In the genomic region with DNA sequence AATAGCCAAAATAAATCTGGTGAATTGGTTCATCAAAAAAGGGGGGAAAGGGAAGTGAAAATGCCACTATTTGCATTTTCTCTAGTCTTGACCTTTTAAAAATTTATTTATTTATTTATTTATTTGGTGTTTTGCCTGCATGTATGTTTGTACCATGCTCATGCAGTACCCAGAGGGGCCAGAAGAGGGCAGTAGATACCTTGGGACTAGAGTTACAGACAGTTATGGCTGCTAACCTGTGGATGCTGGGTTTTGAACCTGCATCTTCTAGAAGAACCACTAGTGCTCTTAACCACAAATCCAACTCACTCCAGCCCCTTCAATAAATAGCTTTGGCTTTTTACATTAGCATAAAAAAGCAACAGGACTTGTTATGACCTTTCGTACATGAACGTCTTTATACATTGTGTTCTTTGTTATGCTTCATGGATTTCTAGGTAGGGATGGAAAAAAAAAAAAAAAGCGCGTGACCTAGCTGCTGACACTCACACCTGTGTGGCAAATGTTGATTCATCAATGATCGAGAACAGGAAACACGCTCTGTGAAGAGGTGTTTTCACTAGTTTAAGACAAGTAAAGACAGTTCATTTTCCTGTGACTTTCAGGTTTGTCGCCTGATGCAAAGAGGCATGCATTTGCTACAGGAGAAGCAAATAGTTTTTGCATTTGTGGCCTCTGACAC, we compare ENCODE assay signal across 8 mouse cellular contexts. TPM values are rescaled to one million over a fixed set of nuclear protein-coding genes. Genes with fewer than 3 reads are reported as not detected.
DNase-seq lines count a peak whose midpoint lies in the region; ATAC-seq and TF ChIP-seq lines count a peak whose summit lies in the region.

No protein-coding gene starts in this region.

- no peaks in the 10 kb centered on the region for H3K36me3 ChIP-seq in MEL (ENCODE audit: control insufficient read depth in 1 of 2, insufficient read depth in 2 of 2, low read length in 2 of 2)
- H3K36me3 ChIP-seq in lung, postnatal 0 days (ENCODE audit: insufficient read depth, low read length): no peaks in the 10 kb centered on the region

- intact Hi-C loops in gastrocnemius, adult 2 months (cut with DNase I): no loop called here

- WGBS in lung, postnatal 0 days: 84% methylated on average over 7 of the region's 7 CpGs

- DNase-seq in CD4-positive, CD25-positive, alpha-beta regulatory T cell, adult 2 months (ENCODE audit: low read depth, low spot score): peak; percentile 92
- peak; percentile 40 for DNase-seq in MEL (ENCODE audit: low read depth, low spot score)
- DNase-seq in cerebellum, adult 11-12 months: peak; percentile 61
- peak; percentile 78 for DNase-seq in gastrocnemius, adult 2 months
- peak; percentile 52 to 62 for DNase-seq in layer of hippocampus, adult 8-10 months (ENCODE audit: low spot score in 2 of 2)
- peak; percentile 62 for DNase-seq in lung, postnatal 0 days (ENCODE audit: low spot score)
- DNase-seq in right cerebral cortex, postnatal 25 days: peak; percentile 34
- peak; percentile 38 to 79 for DNase-seq in urinary bladder, postnatal 4 days (ENCODE audit: low spot score in 2 of 2)

- TF ChIP-seq CTCF in MEL (IDR thresholded peaks at IDR 0.05 in 2 of 3, conservative IDR thresholded peaks at IDR 0.05 in 1 of 3; ENCODE audit: control insufficient read depth in 1 of 3, insufficient read depth in 1 of 3, low read depth in 2 of 3, low read length in 3 of 3, poor library complexity in 1 of 3, severe bottlenecking in 1 of 3): peak; percentile 44 to 53 (median 44)
- TF ChIP-seq CTCF in gastrocnemius, adult 2 months (IDR thresholded peaks at IDR 0.05): peak; percentile 87
- TF ChIP-seq CTCF in lung, postnatal 0 days (IDR thresholded peaks at IDR 0.05): peak; percentile 83

- no peaks in the 10 kb centered on the region for H3K79me2 ChIP-seq in MEL (ENCODE audit: control insufficient read depth, insufficient read depth, low read length, poor library complexity)

- no peak overlapping the region for H3K9ac ChIP-seq in MEL (ENCODE audit: control insufficient read depth, low read depth, low read length, poor library complexity, severe bottlenecking)
- no peak overlapping the region for H3K9ac ChIP-seq in lung, postnatal 0 days (replicated peaks; ENCODE audit: low read depth)

- no peak overlapping the region for H3K4me2 ChIP-seq in lung, postnatal 0 days (replicated peaks; ENCODE audit: low read depth, low read length)

- no peaks in the 10 kb centered on the region; a peak in 1 of 4 replicates for H3K27me3 ChIP-seq in MEL (ENCODE audit: control insufficient read depth in 1 of 2, insufficient read depth in 2 of 2, low read length in 2 of 2)
- no peaks in the 10 kb centered on the region for H3K27me3 ChIP-seq in lung, postnatal 0 days (replicated peaks; ENCODE audit: insufficient read depth, low read length)

- no peaks in the 10 kb centered on the region for H3K9me3 ChIP-seq in MEL (replicated peaks; ENCODE audit: insufficient read depth, low read length)
- H3K9me3 ChIP-seq in lung, postnatal 0 days (ENCODE audit: low read length): no peaks in the 10 kb centered on the region

- no peak for TF ChIP-seq POLR2A in MEL (IDR thresholded peaks at IDR 0.05; ENCODE audit: control insufficient read depth in 1 of 2, insufficient read depth in 1 of 2, low read depth in 1 of 2, low read length in 2 of 2, poor library complexity in 1 of 2)

- no peak for TF ChIP-seq EP300 in MEL (IDR thresholded peaks at IDR 0.05; ENCODE audit: low read depth in 1 of 2, low read length in 2 of 2)
- TF ChIP-seq EP300 in lung, postnatal 0 days (IDR thresholded peaks at IDR 0.05): no peak

- peak; percentile 36 for TF ChIP-seq RAD21 in MEL (IDR thresholded peaks at IDR 0.05; ENCODE audit: low read depth, low read length)

- ATAC-seq in lung, postnatal 0 days: no peak

- H3K4me1 ChIP-seq in MEL (ENCODE audit: control insufficient read depth in 1 of 2, insufficient read depth in 2 of 2, low read length in 2 of 2): no peaks in the 10 kb centered on the region
- no peaks in the 10 kb centered on the region for H3K4me1 ChIP-seq in lung, postnatal 0 days (ENCODE audit: insufficient read depth, low read depth, low read length)

- no peak overlapping the region for H3K4me3 ChIP-seq in MEL (ENCODE audit: control insufficient read depth in 1 of 2, insufficient read depth in 1 of 2, low read depth in 2 of 2, low read length in 2 of 2)
- no peak overlapping the region for H3K4me3 ChIP-seq in gastrocnemius, adult 2 months
- no peak overlapping the region for H3K4me3 ChIP-seq in lung, postnatal 0 days (ENCODE audit: low read depth, low read length)

- no peak overlapping the region for H3K27ac ChIP-seq in MEL (ENCODE audit: control insufficient read depth, low read depth, low read length)
- H3K27ac ChIP-seq in gastrocnemius, adult 2 months: no peak overlapping the region
- H3K27ac ChIP-seq in lung, postnatal 0 days (ENCODE audit: low read length): no peak overlapping the region

TF ChIP-seq in MEL, 35 proteins besides CTCF, POLR2A, EP300 and RAD21:
- TF ChIP-seq RCOR1 (IDR thresholded peaks at IDR 0.05; ENCODE audit: low read depth, low read length) (no peak), CHD1 (IDR thresholded peaks at IDR 0.05; ENCODE audit: low read depth, low read length) (no peak), UBTF (IDR thresholded peaks at IDR 0.05; ENCODE audit: borderline replicate concordance, insufficient read depth, low read depth, low read length) (no peak), MAFK (IDR thresholded peaks at IDR 0.05; ENCODE audit: borderline replicate concordance, low read depth, low read length) (no peak), JUND (IDR thresholded peaks at IDR 0.05; ENCODE audit: low read depth, low read length) (no peak), GABPA (IDR thresholded peaks at IDR 0.05; ENCODE audit: low read depth, low read length) (no peak), MAX (IDR thresholded peaks at IDR 0.05; ENCODE audit: low read length) (no peak), NELFE (IDR thresholded peaks at IDR 0.05; ENCODE audit: low read depth, low read length) (no peak), TCF12 (IDR thresholded peaks at IDR 0.05; ENCODE audit: low read depth, low read length) (no peak), KAT2A (conservative IDR thresholded peaks at IDR 0.05; ENCODE audit: low read depth, low read length) (no peak), NRF1 (IDR thresholded peaks at IDR 0.05; ENCODE audit: insufficient read depth, low read depth, low read length, poor library complexity, severe bottlenecking) (no peak), ZKSCAN1 (IDR thresholded peaks at IDR 0.05; ENCODE audit: low read depth, low read length) (no peak), MEF2A (IDR thresholded peaks at IDR 0.05; ENCODE audit: extremely low read depth, insufficient replicate concordance, low read depth, low read length, poor library complexity, severe bottlenecking) (no peak), MAZ (IDR thresholded peaks at IDR 0.05; ENCODE audit: low read depth, low read length) (no peak), USF1 (IDR thresholded peaks at IDR 0.05; ENCODE audit: low read depth, low read length) (no peak), MXI1 (IDR thresholded peaks at IDR 0.05; ENCODE audit: low read depth, low read length) (no peak)

RNA-seq across cellular contexts. Expression of gene Emb, which starts 9.8 kb away (rescaled TPM):
- total RNA-seq in MEL (2012; rRNA removed): 0.62 and 1.7 TPM in 2 replicates
- polyA plus RNA-seq in MEL (2012; ENCODE audit: insufficient read depth in 1 of 2, insufficient read length in 2 of 2, low read depth in 1 of 2, low replicate concordance in 2 of 2, missing spikeins in 1 of 2): under 1 TPM in 1 of 2 experiments, not detected in 1; 0.43 TPM
- total RNA-seq in gastrocnemius, adult 2 months (2021): 10 to 100 TPM in 1 of 2 experiments, 1 to 10 TPM in 1; 9.1 to 10.7 TPM
- total RNA-seq in layer of hippocampus, adult 8-10 months (2022): 10 to 100 TPM; 31.6 to 43.5 (median 35.3) TPM
- polyA plus RNA-seq in lung, postnatal 0 days (2015; fragmentation: Nextera tagmentation; extraction: Ambion mirVana): 67.0 and 78.3 TPM in 2 replicates

RNA-seq across cellular contexts. Expression of gene Gm17509, which starts 22.3 kb away (rescaled TPM):
- total RNA-seq in MEL (2012; rRNA removed): not detected in 2 replicates
- not detected for polyA plus RNA-seq in MEL (2012; ENCODE audit: insufficient read depth in 1 of 2, insufficient read length in 2 of 2, low read depth in 1 of 2, low replicate concordance in 2 of 2, missing spikeins in 1 of 2)
- not detected for total RNA-seq in gastrocnemius, adult 2 months (2021)
- 1 to 10 TPM in 3 of 4 experiments, under 1 TPM in 1; 0.93 to 1.8 (median 1.2) TPM for total RNA-seq in layer of hippocampus, adult 8-10 months (2022)
- 0.08 and 0.10 TPM in 2 replicates for polyA plus RNA-seq in lung, postnatal 0 days (2015; fragmentation: Nextera tagmentation; extraction: Ambion mirVana)

Comparison
In these comparisons a context has a peak if more than half of its experiments do, and no peak if none do; other contexts are left out.
1. DNase-seq: peak in every context shown above with its lines; median percentile 92 in CD4-positive, CD25-positive, alpha-beta regulatory T cell, adult 2 months; 78 in gastrocnemius, adult 2 months; 62 in lung, postnatal 0 days; 61 in cerebellum, adult 11-12 months; 58 in urinary bladder, postnatal 4 days; 57 in layer of hippocampus, adult 8-10 months; 40 in MEL; 34 in right cerebral cortex, postnatal 25 days.